Mouse (Mus musculus) T-helper 1 cell (primary cell): ENCODE results near the gene Wfdc15b.

Experiments used
- in situ Hi-C: fragments of 300-600 bp; cut with MboI, MseI; formaldehyde crosslinking; loops from one replicate; pipeline ENCODE4 v1.15.1; 2025; ENCODE audit warnings: high pct_unique_total_duplicates

Gene Wfdc15b

DNA sequence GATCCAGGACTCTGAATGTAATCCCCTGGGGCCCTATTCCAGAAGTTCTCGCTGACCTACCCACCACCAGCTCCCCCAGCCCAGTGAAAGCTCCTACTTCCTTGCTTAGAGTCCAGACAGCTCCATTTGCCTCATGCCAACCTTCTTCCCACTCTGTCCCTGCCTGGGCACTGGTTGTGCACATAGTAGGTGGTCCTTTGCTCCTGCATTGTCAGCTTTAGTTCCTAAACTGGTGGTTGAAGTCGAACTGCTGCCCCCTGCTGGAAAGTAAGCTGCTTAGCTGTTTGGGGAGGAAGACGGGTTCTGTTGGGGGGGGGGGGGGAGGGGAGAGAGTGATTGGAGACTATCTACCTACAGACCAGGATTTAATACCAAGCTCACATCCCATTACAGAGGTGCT lies 41.3 kb downstream of the Wfdc15b start:
- in situ Hi-C loops: no loop called here

DNA sequence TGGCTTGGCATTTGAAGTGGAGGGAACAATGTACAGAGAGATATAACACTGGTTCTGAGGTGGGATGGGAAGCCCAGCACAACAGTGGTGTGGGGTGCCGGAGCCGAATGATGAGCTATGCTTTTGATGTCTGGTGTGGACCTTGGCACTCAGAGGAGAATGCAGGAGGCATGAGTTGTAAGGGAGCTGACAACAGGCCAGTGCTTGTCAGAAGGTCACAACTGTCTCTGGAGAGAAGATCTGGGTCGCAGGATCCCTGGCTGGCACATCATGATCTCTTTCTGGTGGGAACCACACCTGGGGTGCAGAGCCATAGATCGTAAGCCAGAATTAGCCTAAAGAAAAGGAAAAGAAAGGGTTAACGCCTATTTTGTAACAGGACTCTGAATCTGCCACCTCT lies 43.6 kb downstream of the Wfdc15b start:
- in situ Hi-C loops: no loop called here

DNA sequence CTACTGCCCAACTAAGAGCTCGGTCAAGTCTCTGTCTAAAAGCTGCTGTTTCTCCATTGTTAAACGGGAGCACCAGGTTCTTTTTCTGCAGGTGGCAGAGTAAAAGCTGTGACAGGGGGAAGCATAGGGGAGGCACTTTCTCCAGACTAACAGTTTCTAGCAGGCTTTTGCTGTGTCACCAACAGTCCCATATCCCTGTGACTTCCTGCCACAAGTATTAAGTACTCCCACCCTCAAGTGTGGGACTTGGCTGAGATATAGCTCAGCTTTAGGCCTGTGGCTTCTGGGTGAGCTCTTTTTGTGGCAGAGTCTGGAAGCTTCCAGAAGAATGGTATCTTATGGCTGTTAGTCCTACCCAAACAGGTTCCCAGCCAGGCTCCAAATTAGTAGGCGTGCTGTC lies 45.6 kb downstream of the Wfdc15b start:
- in situ Hi-C loops: no loop called here

DNA sequence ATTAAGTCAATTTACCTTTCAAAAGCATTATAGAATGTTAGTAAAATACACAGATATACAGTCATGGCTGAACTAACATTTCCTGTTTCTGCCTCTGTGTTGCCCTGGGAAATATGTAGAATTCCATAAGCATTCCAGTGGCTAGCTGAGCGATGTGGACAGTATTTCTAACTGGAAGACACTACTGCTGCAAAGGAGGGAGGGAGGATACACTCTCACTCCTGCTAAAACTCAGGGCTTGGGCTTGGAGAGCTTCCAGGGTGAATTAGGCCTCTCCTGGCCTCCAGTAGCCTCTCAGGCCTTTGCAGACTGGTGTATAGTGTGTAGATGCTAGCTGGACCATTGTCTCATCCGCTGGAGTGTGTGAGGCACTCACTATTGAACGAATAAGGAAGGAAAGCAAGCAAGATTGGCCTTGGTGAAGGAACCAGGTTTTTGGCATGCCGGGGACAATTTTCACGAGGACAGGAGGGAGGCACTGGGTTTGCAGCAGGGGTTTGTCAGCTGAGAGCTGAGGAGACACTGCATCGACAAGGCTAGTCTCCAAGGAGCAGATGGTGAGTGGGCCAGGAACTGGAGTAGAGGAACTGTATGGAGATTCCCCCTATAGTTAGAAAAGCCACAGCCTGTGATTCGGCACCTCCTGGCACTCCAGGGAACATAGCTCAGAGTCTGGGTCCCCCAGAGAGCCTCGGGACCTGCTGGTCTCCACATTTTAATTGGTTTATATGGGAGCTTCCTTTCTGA lies 46.6 kb downstream of the Wfdc15b start:
- in situ Hi-C loops: no loop called here

DNA sequence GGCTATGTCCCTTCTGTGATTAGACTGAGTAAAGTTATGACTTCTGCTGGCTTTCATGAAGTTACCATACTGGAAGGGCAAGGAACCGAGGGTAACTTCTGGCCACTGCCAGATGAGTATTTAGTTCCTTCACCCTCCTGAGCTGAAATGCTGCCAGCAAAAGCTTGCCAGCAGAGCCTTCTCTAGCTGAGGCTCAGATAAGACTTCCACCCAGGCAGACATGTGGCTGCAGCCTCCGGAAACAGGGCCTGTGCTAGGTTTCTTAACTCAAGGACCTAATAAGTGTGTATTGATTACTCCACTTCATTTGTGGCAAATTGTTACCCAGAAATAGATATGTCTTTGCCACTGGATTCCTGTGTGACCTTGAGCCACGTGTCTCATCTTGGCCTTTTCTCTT lies 48.1 kb downstream of the Wfdc15b start:
- in situ Hi-C loops: no loop called here

DNA sequence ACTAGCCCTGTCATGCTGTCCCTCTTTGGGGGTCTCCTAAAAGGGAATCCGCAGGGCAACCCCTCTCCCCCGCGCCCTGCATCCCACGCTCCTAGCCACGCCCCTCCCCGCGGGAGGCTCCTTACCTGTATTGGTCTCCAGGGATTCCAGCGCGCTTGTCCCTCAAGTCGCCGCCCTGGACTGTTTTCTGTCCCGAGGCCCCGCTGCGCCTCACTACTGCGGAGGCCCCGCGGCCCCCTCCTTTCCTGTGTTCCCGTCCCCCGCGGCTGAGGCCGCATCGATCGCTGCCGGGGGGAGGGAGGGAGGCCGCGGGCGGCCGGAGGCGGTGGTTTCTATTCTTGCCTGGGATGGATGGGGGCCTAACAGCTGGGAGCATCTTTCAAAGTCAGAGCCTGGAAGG lies 50.6 kb downstream of the Wfdc15b start, which contains the start of gene Kcns1:
Gene Kcns1, minus strand, starts transcription at position 212 of the 400 bp plus-strand sequence.
- in situ Hi-C loops: no loop called here

DNA sequence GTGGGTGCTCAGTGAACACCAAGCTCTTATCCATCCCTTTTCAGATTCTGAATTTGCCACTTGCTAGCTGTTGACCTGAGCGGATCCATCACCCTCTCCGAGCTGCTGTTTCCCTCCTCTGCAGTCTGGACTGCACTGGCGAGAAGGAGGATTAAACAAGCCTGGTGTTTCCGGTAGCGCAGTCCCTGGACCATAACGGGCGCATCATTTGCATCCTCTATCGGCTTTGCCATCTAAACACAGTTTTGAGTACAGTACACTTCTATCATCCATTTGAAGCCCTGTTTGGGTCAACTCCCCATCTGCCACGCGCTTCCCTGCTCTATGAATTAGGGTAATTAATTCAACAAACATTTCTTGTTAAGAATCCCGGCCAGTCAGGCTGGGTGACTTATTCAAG lies 51.1 kb downstream of the Wfdc15b start:
- in situ Hi-C loops: no loop called here

DNA sequence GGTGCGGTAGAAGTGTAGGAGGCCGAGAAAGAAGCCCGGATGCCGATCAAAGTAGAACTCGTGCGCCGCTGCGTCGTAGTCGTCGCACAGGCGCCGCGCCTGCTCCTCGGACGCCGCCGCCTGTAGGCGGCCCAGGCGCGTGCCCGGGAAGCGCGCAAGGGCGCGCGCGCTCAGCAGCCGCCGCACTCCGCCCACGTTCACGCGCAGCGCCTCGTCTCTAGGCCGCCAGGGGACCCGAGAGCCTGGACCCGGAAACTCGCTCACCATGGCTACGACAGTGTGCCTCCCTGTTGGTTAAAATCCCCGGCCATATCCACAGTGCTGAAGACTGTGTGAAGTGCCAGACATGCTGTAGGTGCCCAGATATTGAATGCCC lies 52.9 kb downstream of the Wfdc15b start:
- in situ Hi-C loops: no loop called here

DNA sequence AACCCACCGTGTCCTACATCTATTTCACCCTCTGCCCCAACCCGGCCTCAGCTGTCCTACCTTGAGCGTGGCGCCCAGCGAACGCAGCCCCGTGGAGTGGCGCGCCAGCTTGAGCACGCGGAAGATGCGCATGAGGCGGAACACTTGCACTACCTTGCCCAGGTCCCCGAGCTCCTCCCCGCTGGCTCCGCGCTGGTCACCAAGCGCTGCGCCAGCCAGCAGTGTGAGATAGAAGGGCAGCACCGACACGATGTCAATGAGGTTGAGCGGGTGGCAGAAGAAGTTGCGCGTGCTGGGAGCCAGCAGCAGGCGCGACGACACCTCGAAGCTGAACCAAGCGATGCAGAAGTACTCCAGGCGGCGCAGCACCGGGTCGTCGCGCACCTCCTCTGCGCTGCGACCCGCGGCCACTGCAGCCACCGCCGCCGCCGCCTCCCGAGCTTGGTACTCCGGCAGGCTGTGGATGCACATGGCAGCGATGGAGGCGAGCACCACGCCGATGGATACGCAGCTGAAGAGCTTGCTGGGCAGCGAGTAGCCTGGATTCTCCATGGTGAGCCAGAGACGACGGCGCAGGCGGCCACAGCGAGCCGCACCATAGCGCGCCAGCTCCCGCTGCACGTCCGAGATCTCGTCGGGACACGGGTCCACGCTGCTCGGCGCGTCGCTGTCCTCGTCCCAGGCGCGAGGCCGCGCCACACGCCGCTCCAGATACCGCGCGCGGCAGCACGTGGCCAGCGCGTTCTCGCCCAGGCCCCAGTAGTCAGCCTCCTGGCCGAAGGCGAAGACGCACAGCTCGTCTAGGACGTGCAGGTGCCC lies 53.5 kb downstream of the Wfdc15b start:
- in situ Hi-C loops: no loop called here

DNA sequence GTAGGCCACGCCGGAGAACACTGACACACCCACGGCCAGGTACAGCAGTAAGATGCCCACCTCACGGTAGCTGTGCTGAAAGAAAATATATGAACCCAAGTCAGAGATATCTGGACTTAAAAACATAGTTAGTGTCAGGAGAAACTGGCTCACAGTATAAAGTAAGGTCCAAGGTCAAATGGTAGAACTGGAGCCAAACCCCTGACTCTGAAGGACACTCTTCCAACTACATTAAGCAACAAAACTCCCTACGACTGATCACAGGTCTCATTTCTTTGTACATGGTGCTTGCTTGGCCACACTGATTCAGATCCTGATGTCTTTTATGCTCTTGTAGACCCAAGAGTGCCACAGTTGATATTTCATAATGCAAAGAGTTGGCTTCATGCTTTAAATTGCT lies 56.5 kb downstream of the Wfdc15b start:
- in situ Hi-C loops: no loop called here
